Mouse (Mus musculus): ENCODE data around the gene Gm12248.

Gm12248 gene

GRCm38 (mm10) chr11:58028981-58029380 lies 64.0 kb downstream of the Gm12248 start:
- DNase-seq: no peak

GRCm38 (mm10) chr11:58026860-58027259 lies 66.1 kb downstream of the Gm12248 start:
- no peak for DNase-seq

- no peak for DNase-seq
Measured at GRCm38 (mm10) chr11:58026337-58026736, 66.6 kb downstream of the Gm12248 start.

GRCm38 (mm10) chr11:58025881-58026280 lies 67.1 kb downstream of the Gm12248 start:
- no peak for DNase-seq

- DNase-seq: no peak
Measured at GRCm38 (mm10) chr11:58024671-58025070, 68.3 kb downstream of the Gm12248 start.

- no peak for DNase-seq
Measured at GRCm38 (mm10) chr11:58024271-58024670, 68.7 kb downstream of the Gm12248 start.

- no peak for DNase-seq
Measured at GRCm38 (mm10) chr11:58021618-58022017, 71.3 kb downstream of the Gm12248 start.

GRCm38 (mm10) chr11:58021095-58021494 lies 71.8 kb downstream of the Gm12248 start:
- no peak for DNase-seq

- DNase-seq: no peak
Measured at GRCm38 (mm10) chr11:58018701-58019100, 74.2 kb downstream of the Gm12248 start.

- peak; percentile 37 for DNase-seq
Measured at GRCm38 (mm10) chr11:58018287-58018686, 74.6 kb downstream of the Gm12248 start.

GRCm38 (mm10) chr11:58017422-58017821 lies 75.5 kb downstream of the Gm12248 start:
- DNase-seq: no peak

- no peak for DNase-seq
Measured at GRCm38 (mm10) chr11:58016371-58016770, 76.6 kb downstream of the Gm12248 start.

- no peak for DNase-seq
Measured at GRCm38 (mm10) chr11:58015339-58015738, 77.6 kb downstream of the Gm12248 start.

- DNase-seq: no peak
Measured at GRCm38 (mm10) chr11:58014604-58015003, 78.3 kb downstream of the Gm12248 start.

All from kidney, postnatal 10 days (tissue).